ENCODE assay signal across 10 mouse cellular contexts in the genomic region with DNA sequence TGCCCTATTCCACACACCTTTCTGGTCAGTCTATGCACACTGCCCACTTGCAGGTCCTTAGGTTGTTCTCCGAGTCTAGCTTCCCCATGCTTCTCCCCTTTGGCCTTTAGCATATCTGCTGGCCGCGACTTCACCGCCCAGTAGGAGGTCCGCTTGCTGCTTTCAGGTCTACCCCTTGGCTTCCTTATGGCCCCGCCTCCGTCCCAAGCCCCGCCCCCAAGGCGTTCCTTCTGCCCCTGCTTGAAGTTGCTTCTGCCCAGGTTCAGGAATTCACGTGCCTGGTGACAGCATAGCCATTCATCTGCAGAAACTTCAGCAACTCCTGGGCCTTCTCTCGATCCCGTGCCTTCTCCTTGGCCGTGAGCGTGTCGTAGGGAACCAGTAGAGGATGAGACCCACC. TPM values are rescaled to one million over a fixed set of nuclear protein-coding genes. Genes with fewer than 3 reads are reported as not detected.
DNase-seq lines count a peak whose midpoint lies in the region; ATAC-seq lines count a peak whose summit lies in the region.
"Had no signal": no experiment of that assay in that cellular context is flagged by ENCODE, and none has a peak within 500 bp of the region (broad histone marks: within the 10 kb centered on the region; RNA-seq: fewer than 3 reads in every experiment).

No protein-coding gene starts in this region.

- intact Hi-C loops in heart, postnatal 25 days (cut with DNase I) = no loop called here

- no peak overlapping the region for H3K27ac ChIP-seq in hindbrain, embryonic 11.5 days (ENCODE audit: low read depth, low read length)
- no peak overlapping the region for H3K27ac ChIP-seq in hindbrain, embryonic 13.5 days
- H3K27ac ChIP-seq in kidney, embryonic 16.5 days (ENCODE audit: low read length) = no peak overlapping the region
- H3K27ac ChIP-seq: neural tube, embryonic 13.5 days had no signal

- DNase-seq in hindbrain, embryonic 11.5 days (ENCODE audit: low spot score) = peak; percentile 37
- DNase-seq in right cerebral cortex, postnatal 36 days (ENCODE audit: low spot score in 2 of 2) = no peak
- no peak for DNase-seq in heart, postnatal 25 days (ENCODE audit: low spot score)

- 8% methylated on average over 15 of the region's 15 CpGs for WGBS in hindbrain, embryonic 11.5 days
- 10% methylated on average over 15 of the region's 15 CpGs for WGBS in hindbrain, embryonic 13.5 days
- WGBS in kidney, embryonic 16.5 days = 8% methylated on average over 15 of the region's 15 CpGs

- H3K4me2 ChIP-seq in hindbrain, embryonic 11.5 days (replicated peaks; ENCODE audit: low read depth, low read length) = no peak overlapping the region
- H3K4me2 ChIP-seq in hindbrain, embryonic 13.5 days = no peak overlapping the region
- no peak overlapping the region for H3K4me2 ChIP-seq in kidney, embryonic 16.5 days (replicated peaks; ENCODE audit: low read depth, low read length)
- H3K4me2 ChIP-seq: neural tube, embryonic 13.5 days had no signal

- no peak overlapping the region for H3K4me3 ChIP-seq in hindbrain, embryonic 11.5 days (ENCODE audit: low read depth, low read length)
- no peak overlapping the region for H3K4me3 ChIP-seq in hindbrain, embryonic 13.5 days
- no peak overlapping the region for H3K4me3 ChIP-seq in kidney, embryonic 16.5 days (ENCODE audit: low read length)
- H3K4me3 ChIP-seq: neural tube, embryonic 13.5 days had no signal

- no peak for ATAC-seq in hindbrain, embryonic 11.5 days (ENCODE audit: low FRiP score)
- no peak for ATAC-seq in hindbrain, embryonic 13.5 days (ENCODE audit: low FRiP score)
- peak; percentile 64 for ATAC-seq in common myeloid progenitor, adult 5-6 weeks (replicated peaks; ENCODE audit: low read depth, poor library complexity, severe bottlenecking)
- peak; percentile 33; the same call in 1 of the 2 replicates for ATAC-seq in kidney, embryonic 16.5 days (ENCODE audit: low FRiP score, low TSS enrichment)
- peak; percentile 66 for ATAC-seq in megakaryocyte progenitor cell, adult 5-6 weeks (replicated peaks; ENCODE audit: poor library complexity)
- no peak for ATAC-seq in activated CD4-positive, CD25-positive, alpha-beta regulatory T cell, adult 4 months
- ATAC-seq: Patski had no signal

- H3K4me1 ChIP-seq in hindbrain, embryonic 11.5 days (replicated peaks; ENCODE audit: control insufficient read depth, insufficient read depth, low read length) = no peaks in the 10 kb centered on the region
- H3K4me1 ChIP-seq in hindbrain, embryonic 13.5 days (replicated peaks) = peaks cover 33% of the 10 kb centered on the region
- peaks cover 7% of the 10 kb centered on the region; the same call in 1 of the 2 replicates for H3K4me1 ChIP-seq in kidney, embryonic 16.5 days (ENCODE audit: insufficient read depth, low read length)

- no peaks in the 10 kb centered on the region for H3K9me3 ChIP-seq in hindbrain, embryonic 11.5 days (ENCODE audit: control insufficient read depth, low read length)
- no peaks in the 10 kb centered on the region for H3K9me3 ChIP-seq in hindbrain, embryonic 13.5 days
- H3K9me3 ChIP-seq in kidney, embryonic 16.5 days (ENCODE audit: low read length) = no peaks in the 10 kb centered on the region

- no peaks in the 10 kb centered on the region for H3K36me3 ChIP-seq in hindbrain, embryonic 11.5 days (ENCODE audit: control insufficient read depth, insufficient read depth, low read length)
- H3K36me3 ChIP-seq in hindbrain, embryonic 13.5 days = no peaks in the 10 kb centered on the region
- H3K36me3 ChIP-seq in kidney, embryonic 16.5 days (ENCODE audit: insufficient read depth, low read length) = no peaks in the 10 kb centered on the region
- H3K36me3 ChIP-seq: neural tube, embryonic 13.5 days had no signal

- no peak overlapping the region for H3K9ac ChIP-seq in hindbrain, embryonic 11.5 days (ENCODE audit: low read depth, low read length)
- no peak overlapping the region for H3K9ac ChIP-seq in hindbrain, embryonic 13.5 days
- H3K9ac ChIP-seq in kidney, embryonic 16.5 days (replicated peaks; ENCODE audit: low read length) = no peak overlapping the region
- H3K9ac ChIP-seq: neural tube, embryonic 13.5 days had no signal

- no peaks in the 10 kb centered on the region for H3K27me3 ChIP-seq in hindbrain, embryonic 11.5 days (ENCODE audit: control insufficient read depth, insufficient read depth, low read length)
- peaks cover 31% of the 10 kb centered on the region for H3K27me3 ChIP-seq in hindbrain, embryonic 13.5 days
- peaks cover 46% of the 10 kb centered on the region for H3K27me3 ChIP-seq in kidney, embryonic 16.5 days (ENCODE audit: insufficient read depth, low read length)

RNA-seq across cellular contexts. Expression of gene Ryr1, which starts 57.2 kb away (rescaled TPM):
- 1.1 and 1.5 TPM in 2 replicates for polyA plus RNA-seq in hindbrain, embryonic 11.5 days (2014; fragmentation: Nextera tagmentation; extraction: Ambion mirVana)
- 8.5 and 9.8 TPM in 2 replicates for polyA plus RNA-seq in hindbrain, embryonic 13.5 days (2015; fragmentation: Nextera tagmentation; extraction: Ambion mirVana)
- total RNA-seq in common myeloid progenitor, adult 5-6 weeks (2017) = 0.19 and 2.5 TPM in 2 replicates
- polyA plus RNA-seq in kidney, embryonic 16.5 days (2015; fragmentation: Nextera tagmentation; extraction: Ambion mirVana) = 0.97 and 1.4 TPM in 2 replicates
- total RNA-seq in megakaryocyte progenitor cell, adult 5-6 weeks (2015) = 0.24 and 1.1 TPM in 2 replicates
- 0.12 and 0.44 TPM in 2 replicates for total RNA-seq in megakaryocyte progenitor cell, adult 5-6 weeks (2017)
- total RNA-seq in heart, postnatal 25 days (2021) = not detected
- under 1 TPM; 0.03 to 0.05 TPM for polyA plus RNA-seq in activated CD4-positive, CD25-positive, alpha-beta regulatory T cell, adult 4 months (2017; shearing (Covaris generic))

Comparison
In these comparisons a context has a peak if more than half of its experiments do, and no peak if none do; other contexts are left out.
1. ATAC-seq: peak in common myeloid progenitor, adult 5-6 weeks (single experiment), kidney, embryonic 16.5 days (single experiment) and megakaryocyte progenitor cell, adult 5-6 weeks (single experiment); none in hindbrain, embryonic 11.5 days (single experiment), hindbrain, embryonic 13.5 days (single experiment) and activated CD4-positive, CD25-positive, alpha-beta regulatory T cell, adult 4 months (single experiment).